Mouse (Mus musculus): ENCODE measurements at regions not wholly inside any gene's neighbourhood (a gene's known extent, or its start where the extent isn't known, plus 50 kb on each side); places are given as distances from the start of the nearest gene placed in this dataset.

DNA sequence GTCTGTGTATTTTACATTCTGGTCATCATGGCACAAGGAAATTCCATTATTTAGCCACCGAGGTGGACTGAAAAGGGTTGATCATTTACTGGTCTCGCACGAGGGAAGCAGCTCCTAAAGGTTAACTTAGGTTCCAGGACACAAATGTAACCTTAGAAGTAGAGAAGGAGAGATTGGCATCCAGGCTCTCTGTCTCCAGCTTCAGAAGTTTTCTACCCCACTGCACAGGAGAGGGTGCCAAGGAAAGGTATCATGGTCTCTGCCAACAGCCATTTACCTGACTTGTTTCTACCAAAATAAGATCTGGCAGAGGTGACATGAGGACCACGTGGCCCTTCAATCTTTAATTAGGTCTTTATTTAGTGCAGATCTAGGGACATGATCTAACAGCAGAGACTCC, 218.0 kb upstream of the Prep start:
- H3K4me3 ChIP-seq (ENCODE audit: insufficient read depth, low read length): no peak overlapping the region
- H3K27ac ChIP-seq (ENCODE audit: insufficient read depth, low read length): no peak overlapping the region
- TF ChIP-seq POLR2A (IDR thresholded peaks at IDR 0.05; ENCODE audit: low read depth, low read length): no peak
- no peak for TF ChIP-seq CTCF (IDR thresholded peaks at IDR 0.05; ENCODE audit: borderline replicate concordance, insufficient read depth, low read length)
- no peaks in the 10 kb centered on the region for H3K4me1 ChIP-seq (ENCODE audit: control insufficient read depth, insufficient read depth, low read length)

- TF ChIP-seq CTCF (IDR thresholded peaks at IDR 0.05; ENCODE audit: borderline replicate concordance, insufficient read depth, low read length): no peak
- no peak for TF ChIP-seq POLR2A (IDR thresholded peaks at IDR 0.05; ENCODE audit: low read depth, low read length)
- no peak overlapping the region for H3K4me3 ChIP-seq (ENCODE audit: insufficient read depth, low read length)
- H3K27ac ChIP-seq (ENCODE audit: insufficient read depth, low read length): no peak overlapping the region
- H3K4me1 ChIP-seq (ENCODE audit: control insufficient read depth, insufficient read depth, low read length): no peaks in the 10 kb centered on the region
These were observed 220.2 kb upstream of the Prep start for GRCm38 (mm10) chr10:44846765-44847164.

DNA sequence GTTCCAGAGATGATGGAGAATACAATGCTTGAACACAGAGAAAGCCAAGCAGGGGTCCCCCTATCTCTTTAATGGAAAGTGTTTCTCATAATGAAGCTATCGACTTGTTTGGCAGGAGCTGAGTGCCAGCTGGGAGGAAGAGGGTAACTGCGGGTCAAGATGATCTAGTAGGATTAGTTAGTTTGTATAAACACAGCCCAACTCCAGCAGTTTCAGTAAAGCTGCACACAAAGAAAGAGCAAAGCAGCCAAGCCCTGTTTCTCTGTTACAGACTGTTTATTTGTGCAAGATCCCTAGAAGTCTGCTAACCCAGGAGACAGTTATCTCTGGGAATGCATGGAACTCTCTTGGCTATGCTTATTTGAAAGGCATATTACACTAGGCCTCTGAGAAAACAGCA, 220.9 kb upstream of the Prep start:
- TF ChIP-seq POLR2A (IDR thresholded peaks at IDR 0.05; ENCODE audit: low read depth, low read length) (no peak), CTCF (IDR thresholded peaks at IDR 0.05; ENCODE audit: borderline replicate concordance, insufficient read depth, low read length) (no peak)

DNA sequence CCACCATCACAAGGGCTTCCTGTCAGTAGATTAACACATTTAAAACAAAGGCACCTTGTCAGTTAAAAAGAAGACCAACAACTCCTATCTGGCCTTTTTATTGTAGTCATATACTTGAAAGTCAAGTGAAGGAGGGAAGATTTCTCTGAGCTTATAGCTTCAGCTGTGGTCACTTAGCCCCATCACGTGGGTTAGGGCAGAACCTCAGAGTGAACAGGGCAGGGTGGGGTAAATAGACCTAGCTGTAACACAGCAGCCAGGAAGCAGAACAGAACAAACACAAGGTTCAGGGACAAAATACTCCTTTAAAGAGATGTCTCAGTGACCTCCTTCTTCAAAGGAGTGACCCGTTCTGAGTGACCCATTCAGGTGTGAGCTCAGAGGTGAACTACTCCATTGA, 226.6 kb upstream of the Prep start:
- Histone ChIP-seq H3K4me1 (ENCODE audit: control insufficient read depth, insufficient read depth, low read length) (no peaks in the 10 kb centered on the region), H3K4me3 (ENCODE audit: insufficient read depth, low read length) (no peak overlapping the region), H3K27ac (ENCODE audit: insufficient read depth, low read length) (no peak overlapping the region)
- TF ChIP-seq CTCF (IDR thresholded peaks at IDR 0.05; ENCODE audit: borderline replicate concordance, insufficient read depth, low read length) (no peak), POLR2A (IDR thresholded peaks at IDR 0.05; ENCODE audit: low read depth, low read length) (no peak)

More for the DNA sequence above, 220.9 kb upstream of the Prep start:
- Histone ChIP-seq H3K27ac (ENCODE audit: insufficient read depth, low read length) (no peak overlapping the region), H3K4me3 (ENCODE audit: insufficient read depth, low read length) (no peak overlapping the region), H3K4me1 (ENCODE audit: control insufficient read depth, insufficient read depth, low read length) (no peaks in the 10 kb centered on the region)

DNA sequence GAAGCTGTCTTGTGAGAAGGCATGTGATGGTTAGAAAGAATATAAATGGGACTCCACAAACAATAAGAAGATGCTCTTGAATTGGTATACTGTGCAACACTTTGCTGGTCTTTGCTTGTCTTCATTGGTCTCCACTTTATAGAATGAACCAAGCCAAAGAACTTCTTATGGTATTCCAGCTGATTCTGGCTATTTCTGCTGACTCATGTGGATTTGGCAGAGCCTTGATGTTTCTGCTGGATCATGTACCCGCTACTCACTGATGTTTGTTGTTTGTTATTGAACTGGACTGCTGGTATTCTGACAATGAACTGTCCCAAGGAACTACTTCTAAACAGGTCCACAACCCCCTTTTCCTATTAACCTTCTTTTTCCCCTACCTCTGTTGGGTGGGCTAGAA, 234.5 kb upstream of the Prep start:
- Histone ChIP-seq H3K27ac (ENCODE audit: insufficient read depth, low read length) (no peak overlapping the region), H3K4me3 (ENCODE audit: insufficient read depth, low read length) (no peak overlapping the region), H3K4me1 (ENCODE audit: control insufficient read depth, insufficient read depth, low read length) (no peaks in the 10 kb centered on the region)
- TF ChIP-seq POLR2A (IDR thresholded peaks at IDR 0.05; ENCODE audit: low read depth, low read length) (no peak), CTCF (IDR thresholded peaks at IDR 0.05; ENCODE audit: borderline replicate concordance, insufficient read depth, low read length) (no peak)

- no peak for TF ChIP-seq CTCF (IDR thresholded peaks at IDR 0.05; ENCODE audit: borderline replicate concordance, insufficient read depth, low read length)
- no peak for TF ChIP-seq POLR2A (IDR thresholded peaks at IDR 0.05; ENCODE audit: low read depth, low read length)
- no peak overlapping the region for H3K4me3 ChIP-seq (ENCODE audit: insufficient read depth, low read length)
- no peak overlapping the region for H3K27ac ChIP-seq (ENCODE audit: insufficient read depth, low read length)
- no peaks in the 10 kb centered on the region for H3K4me1 ChIP-seq (ENCODE audit: control insufficient read depth, insufficient read depth, low read length)
These were observed 240.7 kb upstream of the Prep start for GRCm38 (mm10) chr10:44826271-44826670.

- Histone ChIP-seq H3K27ac (ENCODE audit: insufficient read depth, low read length) (no peak overlapping the region), H3K4me1 (ENCODE audit: control insufficient read depth, insufficient read depth, low read length) (no peaks in the 10 kb centered on the region), H3K4me3 (ENCODE audit: insufficient read depth, low read length) (no peak overlapping the region)
- TF ChIP-seq CTCF (IDR thresholded peaks at IDR 0.05; ENCODE audit: borderline replicate concordance, insufficient read depth, low read length) (no peak), POLR2A (IDR thresholded peaks at IDR 0.05; ENCODE audit: low read depth, low read length) (no peak)
These were observed 245.3 kb upstream of the Prep start for GRCm38 (mm10) chr10:44821666-44822065.

DNA sequence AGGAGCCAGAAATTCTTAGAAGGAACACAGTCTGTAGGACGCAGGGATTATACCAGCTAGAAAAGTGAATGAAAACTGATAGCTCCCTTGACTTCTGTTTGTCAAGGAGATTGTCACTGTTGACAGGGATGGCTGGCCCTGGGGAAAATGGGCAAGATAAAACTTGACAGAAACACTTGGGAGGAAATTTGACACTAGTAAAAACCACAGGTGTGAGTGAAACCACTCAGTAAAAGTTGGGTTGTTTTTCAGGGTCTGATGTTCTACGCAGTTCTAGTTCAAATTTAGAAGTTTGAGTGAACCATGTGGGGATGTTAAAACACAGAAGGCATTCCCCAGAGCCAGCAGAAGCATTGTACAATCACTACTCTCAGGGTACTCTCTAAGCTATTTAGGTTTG, 246.6 kb upstream of the Prep start:
- no peak overlapping the region for H3K4me3 ChIP-seq (ENCODE audit: insufficient read depth, low read length)
- TF ChIP-seq POLR2A (IDR thresholded peaks at IDR 0.05; ENCODE audit: low read depth, low read length) (no peak), CTCF (IDR thresholded peaks at IDR 0.05; ENCODE audit: borderline replicate concordance, insufficient read depth, low read length) (no peak)

GRCm38 (mm10) chr10:44819361-44819760, 247.6 kb upstream of the Prep start:
- no peak for TF ChIP-seq CTCF (IDR thresholded peaks at IDR 0.05; ENCODE audit: borderline replicate concordance, insufficient read depth, low read length)
- no peak for TF ChIP-seq POLR2A (IDR thresholded peaks at IDR 0.05; ENCODE audit: low read depth, low read length)
- no peak overlapping the region for H3K4me3 ChIP-seq (ENCODE audit: insufficient read depth, low read length)
- H3K27ac ChIP-seq (ENCODE audit: insufficient read depth, low read length): no peak overlapping the region
- no peaks in the 10 kb centered on the region for H3K4me1 ChIP-seq (ENCODE audit: control insufficient read depth, insufficient read depth, low read length)

More for the DNA sequence above, 246.6 kb upstream of the Prep start:
- H3K4me1 ChIP-seq (ENCODE audit: control insufficient read depth, insufficient read depth, low read length): no peaks in the 10 kb centered on the region
- H3K27ac ChIP-seq (ENCODE audit: insufficient read depth, low read length): no peak overlapping the region

- TF ChIP-seq CTCF (IDR thresholded peaks at IDR 0.05; ENCODE audit: borderline replicate concordance, insufficient read depth, low read length): no peak
- no peak overlapping the region for H3K27ac ChIP-seq (ENCODE audit: insufficient read depth, low read length)
These were observed 248.4 kb upstream of the Prep start for GRCm38 (mm10) chr10:44818615-44819014.

DNA sequence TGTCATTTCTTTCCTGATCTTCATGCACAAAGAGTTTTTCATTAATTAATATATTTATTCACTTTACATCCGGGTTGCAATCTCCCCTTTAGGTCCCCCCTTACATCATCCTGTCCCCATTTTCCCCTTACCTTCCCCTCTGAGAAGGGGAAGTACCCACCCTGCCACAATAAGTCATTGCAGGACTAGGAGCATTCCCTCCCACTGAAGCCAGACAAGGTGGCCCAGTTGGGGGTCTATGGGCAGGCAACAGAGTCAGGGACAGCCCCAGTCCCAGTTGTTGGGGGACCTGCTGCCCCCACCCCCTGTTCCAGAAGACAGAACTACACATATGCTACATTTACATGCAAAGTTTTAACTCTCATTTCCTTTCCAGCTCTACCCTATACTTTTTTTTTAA, 267.9 kb upstream of the Prdm1 start:
- Histone ChIP-seq H3K4me3 (ENCODE audit: insufficient read depth, low read length) (no peak overlapping the region), H3K4me1 (ENCODE audit: control insufficient read depth, insufficient read depth, low read length) (no peaks in the 10 kb centered on the region), H3K27ac (ENCODE audit: insufficient read depth, low read length) (no peak overlapping the region)
- TF ChIP-seq POLR2A (IDR thresholded peaks at IDR 0.05; ENCODE audit: low read depth, low read length) (no peak), CTCF (IDR thresholded peaks at IDR 0.05; ENCODE audit: borderline replicate concordance, insufficient read depth, low read length) (no peak)

More at GRCm38 (mm10) chr10:44818615-44819014, 248.4 kb upstream of the Prep start:
- H3K4me1 ChIP-seq (ENCODE audit: control insufficient read depth, insufficient read depth, low read length): no peaks in the 10 kb centered on the region
- no peak overlapping the region for H3K4me3 ChIP-seq (ENCODE audit: insufficient read depth, low read length)

All from embryonic fibroblast, embryonic 13.5 days (primary cell).